Mouse (Mus musculus): Measurements from ENCODE around the gene Taar6.

Taar6 gene

GRCm38 (mm10) chr10:23985546-23985945, at the start of gene Taar6:
Gene Taar6 (minus strand): TSS chr10:23985646.
- DNase-seq (ENCODE audit: extremely low spot score): no peak

GRCm38 (mm10) chr10:24031347-24031746, 45.9 kb upstream of the Taar6 start:
- no peak for DNase-seq (ENCODE audit: extremely low spot score)

DNA sequence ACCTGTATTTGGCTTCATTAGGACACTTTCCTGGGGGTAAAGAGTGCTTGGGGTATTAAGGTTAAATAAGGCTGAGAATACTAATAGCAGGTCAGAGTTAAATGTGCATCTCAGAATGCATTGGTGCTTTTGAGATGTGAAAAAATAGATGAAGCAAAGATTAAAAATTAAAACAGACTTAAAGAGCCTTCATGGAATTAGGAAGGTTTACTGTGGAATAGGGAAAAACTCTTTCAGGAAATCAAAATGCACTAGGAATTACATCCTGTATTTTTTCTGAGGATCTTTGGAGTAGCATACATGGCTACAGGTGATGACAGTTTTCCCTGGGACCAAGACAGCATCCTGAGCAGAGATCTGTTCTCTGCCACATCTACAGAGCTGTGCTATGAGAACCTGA, 41.5 kb upstream of the Taar6 start, which contains the start of gene Taar7d:
Taar7d (plus strand) TSS at position 301 of the 400 bp plus-strand sequence.
- DNase-seq (ENCODE audit: extremely low spot score): no peak

- DNase-seq (ENCODE audit: extremely low spot score): no peak
Measured at GRCm38 (mm10) chr10:24008143-24008542, 22.7 kb upstream of the Taar6 start.

DNA sequence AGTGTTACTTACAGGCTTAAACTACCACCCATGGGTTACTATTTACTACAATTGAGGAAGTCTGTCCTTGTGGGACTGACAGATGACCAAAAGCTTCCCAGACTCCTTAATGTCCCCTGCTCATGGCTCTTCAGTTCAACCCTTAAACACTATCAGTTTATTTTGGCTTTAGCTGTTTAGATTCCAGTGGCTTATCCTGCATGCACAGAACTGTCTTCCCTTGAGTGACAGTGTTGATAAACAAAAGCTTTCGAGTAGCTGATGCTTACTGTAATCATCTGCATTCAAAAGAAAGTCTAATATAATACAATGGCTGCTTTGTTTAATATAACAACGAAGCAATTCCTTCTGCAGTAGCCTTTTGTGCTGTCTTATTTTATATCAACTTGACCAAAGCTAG, 21.6 kb upstream of the Taar6 start:
- no peak for DNase-seq (ENCODE audit: extremely low spot score)

- DNase-seq (ENCODE audit: extremely low spot score): no peak
Measured at GRCm38 (mm10) chr10:24006442-24006841, 21.0 kb upstream of the Taar6 start.

DNA sequence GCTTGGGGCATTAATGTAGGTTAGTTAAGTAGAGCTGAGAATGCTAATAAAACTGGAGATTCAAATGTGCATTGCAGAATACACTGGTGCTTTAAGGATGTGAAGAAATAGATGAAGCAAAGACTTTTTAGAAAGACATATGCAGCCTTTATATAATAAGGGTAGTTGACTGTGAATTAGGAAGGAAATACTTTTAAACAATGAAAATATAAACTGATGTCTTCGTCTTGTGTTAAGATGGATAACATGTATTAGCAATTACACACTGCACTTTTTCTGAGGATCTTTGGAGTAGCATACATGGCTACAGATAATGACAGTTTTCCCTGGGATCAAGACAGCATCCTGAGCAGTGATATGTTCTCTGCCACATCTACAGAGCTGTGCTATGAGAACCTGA, 14.2 kb upstream of the Taar6 start, which contains the start of gene Taar7b:
Taar7b (plus strand) TSS at position 301 of the 400 bp plus-strand sequence.
- DNase-seq (ENCODE audit: extremely low spot score): no peak

DNA sequence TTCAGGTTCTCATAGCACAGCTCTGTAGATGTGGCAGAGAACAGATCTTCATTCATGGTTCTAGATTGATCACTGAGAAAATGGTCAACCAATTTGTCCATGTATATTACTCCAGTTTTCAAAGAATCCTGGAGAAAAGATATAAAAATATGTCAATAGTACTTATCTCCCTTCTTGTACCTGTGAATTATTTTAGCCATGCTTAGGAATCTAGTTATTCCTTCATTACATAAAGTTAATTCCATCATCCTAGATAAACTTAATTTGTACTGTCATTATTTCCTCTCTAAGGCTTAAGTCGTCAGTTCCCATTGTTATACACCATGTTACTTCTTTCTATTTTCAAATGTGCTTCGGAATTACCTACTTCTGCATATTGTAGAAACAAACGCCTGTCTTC, 7.9 kb upstream of the Taar6 start, which contains the start of gene Taar7a:
Taar7a (minus strand) TSS at position 101 of the 400 bp plus-strand sequence.
- DNase-seq (ENCODE audit: extremely low spot score): no peak

DNA sequence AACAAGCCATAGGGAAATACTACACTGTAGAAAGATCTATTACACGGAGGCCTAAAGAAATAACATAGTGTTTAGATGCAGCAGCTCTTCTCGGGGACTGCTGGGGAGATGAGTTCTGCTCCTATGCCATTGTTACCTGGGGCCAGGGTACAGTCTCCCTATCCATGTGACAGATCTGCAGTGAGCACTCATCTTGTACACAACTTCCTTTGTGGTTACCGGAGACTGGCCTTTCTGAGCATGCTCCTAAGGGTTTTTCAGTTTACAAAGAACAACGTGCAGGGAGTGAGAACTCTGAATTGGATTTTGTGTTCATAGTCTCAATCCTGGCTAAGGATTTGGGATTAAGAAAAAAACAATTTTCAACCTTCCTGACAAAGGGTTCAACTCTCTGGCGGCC, 973 bp upstream of the Taar6 start:
- no peak for DNase-seq (ENCODE audit: extremely low spot score)

DNA sequence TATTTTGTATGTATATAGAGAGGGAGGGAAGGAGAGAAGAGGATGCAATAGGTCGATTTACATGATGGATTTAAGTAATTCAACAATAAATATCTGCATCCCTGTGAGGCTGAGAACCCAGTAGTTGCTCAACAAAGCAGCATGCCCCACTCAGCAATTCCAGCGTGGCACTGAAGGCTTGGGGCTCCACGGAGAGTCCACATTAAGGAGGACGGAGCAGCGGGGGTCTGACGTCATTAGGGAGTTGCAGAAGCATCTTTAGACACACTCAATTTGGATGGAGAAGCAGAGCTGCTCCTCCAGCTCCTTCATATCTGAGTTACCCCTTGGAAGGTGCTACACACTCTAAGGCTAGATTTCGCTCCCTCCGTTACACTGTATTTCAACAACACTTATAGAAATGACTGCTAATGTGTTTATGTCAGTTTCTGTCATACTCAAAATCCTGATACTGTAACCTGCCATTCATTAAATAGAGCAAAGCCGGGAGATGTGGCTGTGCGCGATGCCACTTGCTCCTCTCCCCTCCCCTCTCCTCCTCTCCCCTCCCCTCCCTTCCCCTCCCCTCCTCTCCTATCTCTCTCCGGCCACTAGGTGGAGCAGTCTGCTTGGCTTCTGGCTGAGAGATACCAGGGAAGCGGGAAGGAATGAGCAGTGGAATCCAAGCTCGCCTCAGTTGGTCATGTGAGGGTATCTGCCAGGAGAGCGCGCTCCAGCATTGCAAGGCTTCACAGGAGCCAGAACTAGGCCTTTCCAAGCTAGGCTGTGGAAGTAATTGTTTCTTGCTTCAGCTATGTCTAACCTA, 6.3 kb downstream of the Taar6 start:
- DNase-seq (ENCODE audit: extremely low spot score): peak; percentile 79

GRCm38 (mm10) chr10:23977958-23978357, 7.5 kb downstream of the Taar6 start:
- no peak for DNase-seq (ENCODE audit: extremely low spot score)

DNA sequence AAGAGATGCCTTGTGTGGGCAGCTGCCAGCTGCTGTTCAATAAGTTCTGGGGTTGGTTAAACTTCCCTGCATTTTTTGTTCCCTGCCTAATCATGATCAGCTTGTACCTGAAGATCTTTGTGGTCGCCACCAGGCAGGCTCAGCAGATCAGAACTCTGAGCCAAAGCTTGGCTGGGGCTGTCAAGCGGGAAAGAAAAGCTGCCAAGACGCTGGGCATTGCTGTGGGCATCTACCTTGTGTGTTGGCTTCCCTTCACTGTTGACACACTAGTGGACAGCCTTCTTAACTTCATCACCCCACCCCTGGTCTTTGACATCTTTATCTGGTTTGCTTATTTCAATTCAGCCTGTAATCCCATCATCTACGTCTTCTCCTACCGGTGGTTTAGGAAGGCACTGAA, 14.2 kb downstream of the Taar6 start:
- no peak for DNase-seq (ENCODE audit: extremely low spot score)

GRCm38 (mm10) chr10:23970656-23971165, 14.7 kb downstream of the Taar6 start, which contains the start of gene Taar5:
Gene Taar5 (plus strand): TSS chr10:23970706.
- no peak for DNase-seq (ENCODE audit: extremely low spot score)

DNA sequence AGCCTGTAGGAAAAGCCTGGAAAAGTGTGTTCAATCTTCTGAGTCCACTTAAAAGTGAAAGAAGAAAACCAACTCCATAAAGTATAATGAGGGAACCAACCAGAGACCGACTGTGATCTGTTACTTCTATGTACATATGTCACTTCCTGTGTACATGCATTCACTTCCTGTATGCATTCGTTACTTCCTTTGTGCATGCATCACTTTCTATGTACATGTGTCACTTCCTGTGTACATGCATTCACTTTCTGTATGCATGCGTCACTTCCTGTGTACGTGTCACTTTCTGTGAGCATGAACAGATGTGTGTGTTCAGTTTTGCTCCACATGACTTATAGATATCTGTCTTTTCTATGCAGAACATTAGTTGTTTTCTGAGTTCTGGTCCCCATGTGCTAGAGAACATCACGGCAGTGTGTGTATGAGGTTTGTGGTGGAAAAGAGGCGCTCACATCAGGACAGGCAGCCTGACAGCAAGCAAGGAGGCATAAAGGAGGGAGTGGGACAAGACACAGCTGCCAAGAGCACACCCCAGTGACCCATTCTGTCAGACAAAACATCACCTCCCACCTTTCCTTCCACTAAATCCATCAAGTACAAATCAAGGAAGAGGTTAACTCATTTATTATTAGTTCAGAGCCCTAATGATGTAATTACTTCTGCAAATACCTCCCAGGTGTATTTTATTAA, 20.4 kb downstream of the Taar6 start:
- no peak for DNase-seq (ENCODE audit: extremely low spot score)

DNA sequence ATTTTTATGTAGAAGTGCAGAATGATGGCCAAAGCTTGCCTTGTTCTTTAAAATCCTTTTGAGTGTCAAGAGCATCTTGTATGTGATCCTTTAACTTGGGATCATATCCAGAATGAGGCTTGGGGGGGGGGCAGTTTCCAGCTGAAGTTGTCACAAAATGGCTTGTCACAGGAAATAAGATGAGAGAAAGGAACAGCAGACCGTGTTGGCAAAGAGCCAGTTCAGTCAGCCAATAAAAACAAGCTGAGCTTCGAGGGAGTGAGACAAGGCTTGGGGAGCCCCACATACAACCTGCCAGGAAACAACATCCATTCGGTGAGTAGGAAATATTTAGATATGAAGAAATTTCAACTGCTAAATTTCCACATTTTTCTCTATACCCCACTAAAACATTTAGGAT, 22.0 kb downstream of the Taar6 start:
- DNase-seq (ENCODE audit: extremely low spot score): no peak

GRCm38 (mm10) chr10:23960444-23960915, 25.0 kb downstream of the Taar6 start, which contains the start of gene Taar4:
Gene Taar4 (plus strand): TSS chr10:23960494.
- no peak for DNase-seq (ENCODE audit: extremely low spot score)

DNA sequence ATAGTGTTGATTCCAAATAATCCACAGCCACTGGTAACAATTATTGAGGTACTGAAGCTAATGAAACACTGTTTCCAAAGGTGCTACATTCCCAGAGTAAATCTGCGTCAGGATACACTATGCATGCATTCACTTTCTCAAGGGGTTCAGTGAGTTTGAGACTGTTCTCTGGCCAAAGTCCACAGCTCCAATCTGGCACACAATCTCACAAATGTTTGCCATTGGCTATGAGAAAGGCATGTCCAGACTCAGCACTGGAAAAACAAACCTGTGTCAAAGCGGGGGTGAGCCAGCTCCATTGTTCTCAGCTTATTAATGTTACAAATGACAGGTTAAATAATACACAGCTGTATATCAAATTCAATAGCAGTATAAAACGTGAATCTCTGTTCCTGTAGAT, 26.4 kb downstream of the Taar6 start:
- DNase-seq (ENCODE audit: extremely low spot score): no peak

GRCm38 (mm10) chr10:23951714-23952113, 33.7 kb downstream of the Taar6 start:
- no peak for DNase-seq (ENCODE audit: extremely low spot score)

DNA sequence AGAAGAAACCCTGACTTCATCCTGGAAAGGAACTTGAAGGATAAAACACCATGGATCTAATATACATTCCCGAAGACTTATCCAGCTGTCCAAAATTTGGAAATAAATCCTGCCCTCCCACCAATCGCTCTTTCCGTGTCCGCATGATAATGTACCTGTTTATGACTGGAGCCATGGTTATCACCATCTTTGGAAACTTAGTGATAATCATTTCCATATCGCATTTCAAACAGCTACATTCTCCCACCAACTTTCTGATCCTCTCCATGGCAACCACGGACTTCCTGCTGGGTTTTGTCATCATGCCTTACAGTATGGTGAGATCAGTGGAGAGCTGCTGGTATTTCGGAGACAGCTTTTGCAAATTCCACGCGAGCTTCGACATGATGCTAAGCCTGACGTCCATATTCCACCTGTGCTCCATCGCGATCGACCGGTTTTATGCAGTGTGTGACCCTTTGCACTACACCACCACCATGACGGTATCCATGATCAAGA, 35.9 kb downstream of the Taar6 start, which contains the start of gene Taar3:
Taar3 (plus strand) TSS at position 51 of the 498 bp plus-strand sequence.
- DNase-seq (ENCODE audit: extremely low spot score): no peak

DNA sequence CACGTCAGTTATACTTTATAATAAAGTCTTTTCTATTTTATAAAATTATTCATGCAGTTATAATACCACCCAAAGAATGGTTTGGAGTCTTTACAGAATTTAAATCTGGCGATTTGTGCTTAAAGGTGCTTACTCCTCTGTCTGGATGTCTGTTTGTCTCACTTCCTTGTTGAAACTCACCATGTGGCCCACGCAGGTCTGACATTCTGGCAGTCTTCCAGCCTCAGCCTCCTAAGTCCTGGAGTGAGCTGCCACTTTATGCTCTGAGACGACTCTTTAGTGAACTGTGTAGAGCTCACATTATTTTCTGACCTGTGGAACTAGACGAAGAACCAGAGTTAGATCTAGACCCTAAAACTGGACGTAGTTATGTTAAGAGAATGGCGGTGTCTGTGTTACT, 37.4 kb downstream of the Taar6 start:
- DNase-seq (ENCODE audit: extremely low spot score): no peak

- DNase-seq (ENCODE audit: extremely low spot score): no peak
Measured at GRCm38 (mm10) chr10:23942465-23942864, 43.0 kb downstream of the Taar6 start.

GRCm38 (mm10) chr10:23938312-23938711, 47.1 kb downstream of the Taar6 start, which contains the start of gene Taar2:
Gene Taar2 (plus strand): TSS chr10:23938572.
- DNase-seq (ENCODE audit: extremely low spot score): no peak

Data from embryo, embryonic 9.5 days (tissue).